Mouse (Mus musculus) forebrain, postnatal 0 days (tissue): ENCODE data around the gene Lpin2. TPM values are rescaled to one million over a fixed set of nuclear protein-coding genes. Genes with fewer than 3 reads are reported as not detected.

Source experiments
- ATAC-seq: fragments of 200-750 bp; cut with Nextera tagmentation; 2 replicates; pipeline ENCODE4 v1.8.0; 2017; ENCODE audit warnings: mild to moderate bottlenecking, moderate library complexity
- DNase-seq: peaks from one replicate; pipeline ENCODE4 v3.0.0-alpha.2; 2015
- H3K27ac ChIP-seq: fragments of 300-500 bp; sonication (generic); 2 replicates; pipeline ENCODE4 v1.5.1; 2014; ENCODE audit warnings: low read depth, mild to moderate bottlenecking, antibody characterized with exemption, low read length, moderate library complexity, mixed read lengths
- H3K27me3 ChIP-seq: fragments of 300-500 bp; sonication (generic); 2 replicates; pipeline ENCODE4 v1.6.1; 2014; ENCODE audit warnings: mild to moderate bottlenecking, low read length, mixed read lengths; ENCODE audit not compliant: insufficient read depth
- H3K36me3 ChIP-seq: fragments of 300-500 bp; sonication (generic); 2 replicates; pipeline ENCODE4 v1.6.1; 2014; ENCODE audit warnings: mild to moderate bottlenecking, moderate library complexity; ENCODE audit not compliant: insufficient read depth
- H3K4me1 ChIP-seq: fragments of 300-500 bp; sonication (generic); 2 replicates; pipeline ENCODE4 v1.6.1; 2014; ENCODE audit warnings: antibody characterized with exemption; ENCODE audit not compliant: insufficient read depth
- H3K4me2 ChIP-seq: fragments of 300-500 bp; sonication (generic); 2 replicates; pipeline ENCODE4 v1.6.1; 2014; ENCODE audit warnings: low read depth, mild to moderate bottlenecking, moderate library complexity
- H3K4me3 ChIP-seq: fragments of 300-500 bp; sonication (generic); 2 replicates; pipeline ENCODE4 v1.5.1; 2014; ENCODE audit warnings: low read depth, low read length, mixed read lengths
- H3K9ac ChIP-seq: fragments of 300-500 bp; sonication (generic); 2 replicates; pipeline ENCODE4 v1.6.1; 2014; ENCODE audit warnings: mild to moderate bottlenecking
- H3K9me3 ChIP-seq: fragments of 300-500 bp; sonication (generic); 2 replicates; pipeline ENCODE4 v1.6.1; 2016; ENCODE audit warnings: low read length
- CTCF ChIP-seq: sonication (generic); IDR thresholded peaks from 2 replicates; pipeline ENCODE4 v1.5.1; 2016; ENCODE audit warnings: antibody characterized with exemption, control low read depth, low read depth
- WGBS: fragments of 180-500 bp; shearing (Covaris S2); extraction: QIAGEN DNeasy Blood & Tissue Kit; methylation state at CpG from one replicate; pipeline ENCODE4 v1.1.7; 2014; 5-methylcytosine and 5-hydroxymethylcytosine counted together
- polyA plus RNA-seq: library from polyadenylated mRNA; unstranded; fragments of >200 nt; fragmentation: Nextera tagmentation; extraction: Ambion mirVana; gene quantifications from 2 replicates; pipeline ENCODE4 v1.2.1, GENCODE M21; 2015
- total RNA-seq: library from RNA; depleted of rRNA; stranded (reverse); fragments of >200 nt; gene quantifications from 2 replicates; pipeline ENCODE4 v1.2.3, GENCODE M21; 2014

Gene Lpin2
- total and polyA plus RNA-seq, 2 experiments from 2014 or later, result 32.5 to 58.6 TPM

- Histone ChIP-seq H3K9ac (no peak overlapping the region), H3K36me3 (no peaks in the 10 kb centered on the region), H3K27me3 (no peaks in the 10 kb centered on the region), H3K9me3 (no peaks in the 10 kb centered on the region), H3K27ac (no peak overlapping the region), H3K4me1 (no peaks in the 10 kb centered on the region), H3K4me3 (no peak overlapping the region), H3K4me2 (no peak overlapping the region)
- ATAC-seq (no peak), DNase-seq (no peak)
- TF ChIP-seq CTCF, result no peak
- 93% methylated on average over 9 of the region's 9 CpGs for WGBS
These were observed 21.8 kb downstream of the Lpin2 start for GRCm38 (mm10) chr17:71203998-71204808.

DNA sequence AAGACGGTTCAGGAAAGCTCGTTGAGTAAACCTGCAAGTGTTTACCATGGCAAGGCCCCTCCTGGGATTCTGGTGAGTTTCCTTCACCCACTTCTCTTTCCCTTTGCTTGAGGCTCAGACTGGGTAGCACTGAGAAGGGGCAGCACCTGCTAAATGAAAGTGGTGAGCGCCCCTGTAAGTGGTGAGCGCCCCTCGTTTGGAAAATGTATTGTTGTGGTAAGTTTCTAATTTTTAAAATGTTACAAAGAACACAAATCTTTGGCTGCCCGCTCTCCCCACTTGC is 22.4 kb downstream of the Lpin2 start:
- Histone ChIP-seq H3K36me3 (no peaks in the 10 kb centered on the region), H3K9ac (no peak overlapping the region), H3K4me1 (no peaks in the 10 kb centered on the region), H3K4me2 (no peak overlapping the region), H3K27ac (no peak overlapping the region), H3K4me3 (no peak overlapping the region), H3K9me3 (no peaks in the 10 kb centered on the region), H3K27me3 (no peaks in the 10 kb centered on the region)
- 84% methylated on average over 6 of the region's 6 CpGs for WGBS
- no peak for ATAC-seq
- DNase-seq, result no peak
- TF ChIP-seq CTCF, result no peak

DNA sequence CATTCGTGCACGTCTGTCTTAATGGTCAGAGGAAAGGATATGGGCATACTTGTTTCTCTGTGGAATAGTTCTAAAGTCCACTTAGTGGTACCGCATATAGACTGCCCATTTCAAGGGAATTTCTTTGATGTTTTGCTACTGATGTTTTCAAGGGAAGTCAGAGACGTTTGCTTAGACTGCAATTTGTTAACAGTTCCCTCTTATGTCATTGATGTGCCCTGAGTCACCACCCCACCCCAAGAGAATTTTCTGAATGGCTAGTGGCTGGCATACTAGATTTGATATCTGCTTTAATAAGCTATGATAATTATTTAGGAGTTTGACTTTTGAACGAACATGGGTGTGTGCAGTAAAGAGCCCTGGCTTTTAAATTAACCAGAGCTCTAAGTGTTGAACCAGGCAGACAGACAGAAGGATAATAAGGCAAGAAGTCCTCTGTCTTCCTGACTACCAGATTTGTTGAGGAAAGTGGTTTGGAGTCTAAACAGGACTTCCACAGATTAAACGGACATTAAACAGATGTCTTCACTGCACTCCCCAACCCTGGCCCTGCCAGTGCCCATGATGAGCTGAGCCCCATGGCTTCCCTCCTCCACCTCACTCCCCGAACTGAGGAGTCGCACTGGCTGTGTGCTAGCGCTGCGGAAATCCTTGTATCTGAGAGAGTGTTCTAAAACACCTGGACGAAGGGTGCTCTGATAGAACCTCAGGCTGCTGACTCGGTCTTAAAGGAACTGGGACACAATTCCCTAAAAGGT is 24.0 kb downstream of the Lpin2 start:
- Histone ChIP-seq H3K27ac (no peak overlapping the region), H3K36me3 (no peaks in the 10 kb centered on the region), H3K9me3 (no peaks in the 10 kb centered on the region), H3K4me3 (no peak overlapping the region), H3K27me3 (no peaks in the 10 kb centered on the region), H3K9ac (no peak overlapping the region), H3K4me2 (no peak overlapping the region), H3K4me1 (no peaks in the 10 kb centered on the region)
- ATAC-seq (no peak), DNase-seq (no peak)
- no peak for TF ChIP-seq CTCF
- WGBS, result 88% methylated on average over 12 of the region's 12 CpGs

DNA sequence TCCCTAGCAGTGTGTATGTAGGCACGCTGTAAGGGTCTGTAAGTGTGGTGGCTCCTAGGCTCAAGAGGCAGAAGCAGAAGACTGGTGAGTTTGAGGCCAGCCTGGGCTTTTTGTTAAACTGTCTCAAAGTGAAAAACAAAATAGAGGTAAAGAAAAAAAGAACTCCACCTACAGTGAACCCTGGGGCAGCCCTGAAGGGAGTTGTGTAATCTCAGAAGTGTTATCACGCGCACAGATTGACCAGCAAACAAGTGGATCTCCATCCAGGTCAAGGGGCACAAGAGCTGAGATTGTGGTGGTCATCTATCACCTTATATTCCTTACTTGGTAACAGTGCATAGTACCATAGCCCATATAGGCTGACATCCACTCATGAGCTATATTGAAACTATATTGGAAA is 24.9 kb downstream of the Lpin2 start:
- no peak for DNase-seq
- H3K9ac ChIP-seq, result no peak overlapping the region
- no peaks in the 10 kb centered on the region for H3K9me3 ChIP-seq
- TF ChIP-seq CTCF, result no peak
- ATAC-seq, result no peak
- H3K4me3 ChIP-seq, result no peak overlapping the region
- no peaks in the 10 kb centered on the region for H3K4me1 ChIP-seq
- no peak overlapping the region for H3K4me2 ChIP-seq
- no peak overlapping the region for H3K27ac ChIP-seq
- no peaks in the 10 kb centered on the region for H3K27me3 ChIP-seq
- H3K36me3 ChIP-seq, result no peaks in the 10 kb centered on the region
- 96% methylated on average over 3 of the region's 3 CpGs for WGBS

DNA sequence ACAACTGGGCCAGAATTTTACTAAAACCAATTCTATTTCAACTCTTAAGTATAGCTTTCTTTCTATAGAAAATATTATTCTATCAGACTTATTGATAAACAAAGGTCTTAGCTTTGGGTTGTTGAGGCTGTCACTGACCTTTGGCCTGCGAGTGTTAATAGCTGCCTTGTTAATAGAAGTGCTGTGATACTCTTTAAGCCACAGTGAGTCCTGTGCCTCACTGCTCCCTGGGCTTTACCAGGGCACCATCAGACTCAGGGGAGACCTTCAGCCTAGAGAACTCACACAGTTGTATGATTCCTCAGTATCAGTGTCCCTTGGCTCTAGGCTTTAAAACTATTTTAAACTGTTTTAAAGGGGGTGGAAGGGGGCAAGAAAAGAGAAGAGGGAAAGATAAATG is 26.0 kb downstream of the Lpin2 start:
- Histone ChIP-seq H3K4me2 (no peak overlapping the region), H3K27me3 (no peaks in the 10 kb centered on the region), H3K9ac (no peak overlapping the region), H3K36me3 (no peaks in the 10 kb centered on the region), H3K9me3 (no peaks in the 10 kb centered on the region), H3K4me3 (no peak overlapping the region), H3K4me1 (no peaks in the 10 kb centered on the region), H3K27ac (no peak overlapping the region)
- no peak for DNase-seq
- 91% methylated on average over 1 of the region's 1 CpGs for WGBS
- ATAC-seq, result no peak
- TF ChIP-seq CTCF, result no peak

- no peak for TF ChIP-seq CTCF
- Histone ChIP-seq H3K4me1 (no peaks in the 10 kb centered on the region), H3K4me3 (no peak overlapping the region), H3K36me3 (no peaks in the 10 kb centered on the region), H3K27me3 (no peaks in the 10 kb centered on the region), H3K4me2 (no peak overlapping the region), H3K9ac (no peak overlapping the region), H3K9me3 (no peaks in the 10 kb centered on the region), H3K27ac (no peak overlapping the region)
- DNase-seq (no peak), ATAC-seq (no peak)
- WGBS, result 80% methylated on average over 1 of the region's 1 CpGs
These were observed 26.6 kb downstream of the Lpin2 start for GRCm38 (mm10) chr17:71208921-71209320.

DNA sequence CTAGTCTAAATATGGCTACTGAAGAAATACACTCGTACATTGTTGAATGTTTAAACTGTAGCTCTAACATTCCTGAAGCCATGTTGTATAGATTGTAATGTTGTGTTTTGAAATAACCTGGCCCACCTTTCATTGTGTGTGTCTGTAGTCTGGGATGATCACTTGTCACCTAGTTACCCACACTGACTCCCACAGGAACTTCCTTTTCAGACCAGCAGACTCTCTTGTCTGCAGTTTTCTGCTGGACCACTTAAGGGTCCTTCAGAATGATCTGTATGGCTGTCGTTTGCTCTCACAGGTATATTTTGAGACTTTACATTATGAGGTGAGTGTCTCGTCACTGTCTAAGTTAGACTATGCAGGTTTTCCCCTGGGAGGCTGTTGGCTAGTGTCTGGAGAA is 27.6 kb downstream of the Lpin2 start:
- ATAC-seq (no peak), DNase-seq (no peak)
- H3K9ac ChIP-seq, result no peak overlapping the region
- TF ChIP-seq CTCF, result no peak
- no peak overlapping the region for H3K4me3 ChIP-seq
- no peaks in the 10 kb centered on the region for H3K36me3 ChIP-seq
- H3K4me1 ChIP-seq, result no peaks in the 10 kb centered on the region
- WGBS, result 80% methylated on average over 3 of the region's 3 CpGs
- H3K27ac ChIP-seq, result no peak overlapping the region
- H3K9me3 ChIP-seq, result no peaks in the 10 kb centered on the region
- H3K27me3 ChIP-seq, result no peaks in the 10 kb centered on the region
- H3K4me2 ChIP-seq, result no peak overlapping the region
